In genomic region chr16:88048121-88048520, GRCm38 (mm10) we compare ENCODE assay signal across 28 mouse cellular contexts.
"Had no signal": no experiment of that assay in that cellular context is flagged by ENCODE, and none has a peak within 500 bp of the region (broad histone marks: within the 10 kb centered on the region; RNA-seq: fewer than 3 reads in every experiment).

No protein-coding gene starts in this region.

- H3K9ac ChIP-seq: embryonic facial prominence, embryonic 12.5 days; embryonic facial prominence, embryonic 13.5 days; embryonic facial prominence, embryonic 15.5 days; forebrain, embryonic 12.5 days; forebrain, embryonic 13.5 days; forebrain, embryonic 15.5 days; forebrain, postnatal 0 days had no signal

- H3K4me3 ChIP-seq: embryonic facial prominence, embryonic 10.5 days; embryonic facial prominence, embryonic 12.5 days; embryonic facial prominence, embryonic 13.5 days; embryonic facial prominence, embryonic 15.5 days; erythroblast, embryonic 14.5 days; forebrain, embryonic 10.5 days; forebrain, embryonic 12.5 days; forebrain, embryonic 13.5 days; forebrain, embryonic 15.5 days; gastrocnemius, adult 2 months; heart, adult 2 months had no signal

- ATAC-seq: forebrain, embryonic 13.5 days; forebrain, embryonic 14.5 days; forebrain, embryonic 15.5 days; forebrain, embryonic 16.5 days; forebrain, postnatal 0 days had no signal

- DNase-seq: cerebellum, adult 2 months; cerebellum, adult 8-10 months; cerebellum, adult 9-10 months; cerebellum, adult 9-11 months; cerebellum, postnatal 10 days; cerebellum, postnatal 14 days; cerebellum, postnatal 25 days; cerebellum, postnatal 36 days; embryo, embryonic 11 days; forebrain, postnatal 0 days; gastrocnemius, adult 2 months; gastrocnemius, postnatal 10 days; gastrocnemius, postnatal 14 days; gastrocnemius, postnatal 25 days; gastrocnemius, postnatal 36 days; heart, adult 18-20 months; heart, adult 2 months had no signal

- H3K27me3 ChIP-seq: embryonic facial prominence, embryonic 12.5 days; embryonic facial prominence, embryonic 13.5 days; embryonic facial prominence, embryonic 15.5 days; forebrain, embryonic 12.5 days; forebrain, embryonic 13.5 days; forebrain, embryonic 15.5 days had no signal

- H3K4me2 ChIP-seq: embryonic facial prominence, embryonic 12.5 days; embryonic facial prominence, embryonic 13.5 days; embryonic facial prominence, embryonic 15.5 days; forebrain, embryonic 12.5 days; forebrain, embryonic 13.5 days; forebrain, embryonic 15.5 days had no signal

- H3K36me3 ChIP-seq: embryonic facial prominence, embryonic 10.5 days; embryonic facial prominence, embryonic 12.5 days; embryonic facial prominence, embryonic 13.5 days; embryonic facial prominence, embryonic 15.5 days; forebrain, embryonic 10.5 days; forebrain, embryonic 12.5 days; forebrain, embryonic 15.5 days had no signal

- H3K27ac ChIP-seq: embryonic facial prominence, embryonic 10.5 days; embryonic facial prominence, embryonic 12.5 days; embryonic facial prominence, embryonic 13.5 days; embryonic facial prominence, embryonic 15.5 days; forebrain, embryonic 10.5 days; forebrain, embryonic 12.5 days; forebrain, embryonic 13.5 days; forebrain, embryonic 15.5 days; gastrocnemius, adult 2 months; heart, adult 2 months had no signal

- H3K9me3 ChIP-seq: embryonic facial prominence, embryonic 10.5 days; embryonic facial prominence, embryonic 12.5 days; embryonic facial prominence, embryonic 13.5 days; embryonic facial prominence, embryonic 15.5 days; forebrain, embryonic 10.5 days; forebrain, embryonic 12.5 days; forebrain, embryonic 13.5 days; forebrain, embryonic 15.5 days had no signal

- H3K4me1 ChIP-seq: embryonic facial prominence, embryonic 10.5 days; embryonic facial prominence, embryonic 12.5 days; embryonic facial prominence, embryonic 13.5 days; embryonic facial prominence, embryonic 15.5 days; forebrain, embryonic 10.5 days; forebrain, embryonic 12.5 days; forebrain, embryonic 13.5 days; forebrain, embryonic 15.5 days had no signal
